Mouse (Mus musculus) bone marrow, adult 2 months (tissue): ENCODE measurements at regions not wholly inside any gene's neighbourhood (a gene's known extent, or its start where the extent isn't known, plus 50 kb on each side); places are given as distances from the start of the nearest gene placed in this dataset.

ENCODE experiments used
- H3K27ac ChIP-seq: fragments of 200-500 bp; 2 replicates; pipeline ENCODE4 v1.5.1; 2012; ENCODE audit warnings: low read depth, mild to moderate bottlenecking, control low read depth, inconsistent platforms, low read length; ENCODE audit not compliant: control insufficient read depth, poor library complexity, insufficient read depth
- H3K4me1 ChIP-seq: fragments of 200-500 bp; 2 replicates; pipeline ENCODE4 v1.6.1; 2011; ENCODE audit warnings: low read length; ENCODE audit not compliant: control insufficient read depth, insufficient read depth
- H3K4me3 ChIP-seq: fragments of 200-500 bp; replicated peaks from 2 replicates; pipeline ENCODE3; 2011; ENCODE audit warnings: mild to moderate bottlenecking, low read depth, low read length, control low read depth; ENCODE audit not compliant: control insufficient read depth
- CTCF ChIP-seq: fragments of 200-500 bp; IDR thresholded peaks from 2 replicates; pipeline ENCODE4 v1.5.1; 2011; ENCODE audit warnings: low read length, control low read depth; ENCODE audit not compliant: control insufficient read depth, insufficient read depth
- POLR2A ChIP-seq: fragments of 200-500 bp; IDR thresholded peaks from 2 replicates; pipeline ENCODE4 v1.6.1; 2011; ENCODE audit warnings: low read depth, mild to moderate bottlenecking, control low read depth, low read length, borderline replicate concordance; ENCODE audit not compliant: control insufficient read depth
- WGBS: fragments of 180-500 bp; shearing (Covaris S2); methylation state at CpG from one replicate; pipeline ENCODE4 v1.1.7; 2018; 5-methylcytosine and 5-hydroxymethylcytosine counted together

DNA sequence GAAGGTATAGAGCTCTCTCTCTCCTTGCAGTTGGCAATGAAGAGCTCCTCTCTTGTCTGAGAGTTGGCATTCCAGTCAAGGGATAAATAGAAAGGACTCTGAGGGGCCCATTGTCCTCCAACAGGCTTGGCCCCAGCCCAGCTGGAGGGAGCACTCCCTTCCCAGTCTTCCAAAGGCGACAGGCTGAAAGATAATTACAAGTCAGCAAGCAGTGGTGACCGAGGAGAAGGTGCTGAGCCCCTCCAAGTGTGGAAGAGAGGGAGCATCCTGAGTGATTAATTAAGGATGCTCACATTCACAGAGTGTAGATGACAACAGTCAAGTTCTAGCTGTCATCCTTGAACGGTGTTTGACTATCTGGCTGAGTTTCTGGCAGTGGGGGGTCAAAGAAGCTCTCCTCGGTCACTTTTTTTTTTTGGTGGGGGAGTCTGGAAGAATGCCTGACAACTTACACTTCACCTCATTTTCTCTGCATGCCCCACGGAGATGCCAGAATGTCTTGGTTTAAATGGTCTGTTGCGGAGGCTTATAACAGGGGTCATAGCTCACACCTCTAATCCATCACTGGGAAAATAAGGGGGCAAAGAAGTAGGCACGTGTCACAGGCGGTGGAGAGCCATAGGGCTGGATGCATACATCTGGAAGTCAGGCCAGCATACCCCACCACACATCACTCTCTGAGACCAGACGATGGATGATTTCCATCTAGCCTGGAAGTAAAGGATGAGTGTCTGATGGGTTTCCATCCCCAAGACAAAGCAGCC lies 93.5 kb upstream of the Lclat1 start:
- WGBS, result 77% methylated on average over 9 of the region's 9 CpGs
- no peak for TF ChIP-seq POLR2A
- TF ChIP-seq CTCF, result no peak
- H3K27ac ChIP-seq, result no peak overlapping the region
- no peak overlapping the region for H3K4me3 ChIP-seq
- peaks cover 1% of the 10 kb centered on the region; the same call in 1 of the 2 replicates for H3K4me1 ChIP-seq

GRCm38 (mm10) chr17:73017173-73017572 lies 90.6 kb upstream of the Lclat1 start:
- H3K4me3 ChIP-seq, result no peak overlapping the region
- no peak for TF ChIP-seq CTCF
- no peak for TF ChIP-seq POLR2A
- no peaks in the 10 kb centered on the region for H3K4me1 ChIP-seq
- no peak overlapping the region for H3K27ac ChIP-seq
- WGBS, result 79% methylated on average over 5 of the region's 5 CpGs

GRCm38 (mm10) chr17:73022630-73023051 lies 85.1 kb upstream of the Lclat1 start:
- Histone ChIP-seq H3K4me3 (no peak overlapping the region), H3K4me1 (peaks cover 2% of the 10 kb centered on the region; the same call in 1 of the 2 replicates), H3K27ac (peak overlapping the region; percentile 18; the same call in 1 of the 2 replicates)
- WGBS, result 45% methylated on average over 8 of the region's 8 CpGs
- TF ChIP-seq CTCF, result no peak
- TF ChIP-seq POLR2A, result no peak

DNA sequence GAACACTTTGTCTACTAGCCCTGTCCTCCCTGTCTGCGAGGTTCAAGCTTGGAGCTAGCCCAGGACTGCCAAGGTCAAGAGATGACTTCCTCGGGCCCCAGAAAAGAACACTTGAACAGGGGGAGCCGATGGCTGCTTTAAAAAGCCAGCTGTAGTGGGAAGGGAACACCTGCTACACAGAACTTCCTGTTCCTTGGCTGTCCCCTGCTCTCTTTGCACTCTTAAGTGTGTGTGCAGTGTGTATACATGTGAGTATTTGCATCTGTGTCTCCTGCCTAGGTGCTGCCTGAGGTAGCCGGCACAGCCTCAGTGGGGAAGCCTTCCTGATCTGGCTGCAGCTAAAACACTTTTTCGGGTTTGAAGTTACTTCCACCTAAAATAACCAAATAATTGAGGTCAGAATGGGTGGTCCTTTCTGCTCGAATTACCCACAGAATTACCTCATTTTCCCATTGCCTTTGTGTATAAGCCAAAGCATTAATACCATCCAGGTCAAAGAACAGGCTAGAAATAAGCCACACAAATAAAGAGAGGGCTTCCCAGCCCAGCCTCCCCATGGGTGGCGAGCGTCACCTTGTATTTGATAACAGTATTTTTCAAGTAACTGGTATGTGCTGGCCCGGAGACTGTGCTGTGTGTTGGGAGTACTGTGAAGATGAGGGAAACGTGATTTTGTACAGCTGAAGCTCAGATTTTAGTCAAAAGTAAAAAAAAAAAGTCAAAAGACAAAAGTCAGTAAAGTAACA lies 84.2 kb upstream of the Lclat1 start:
- Histone ChIP-seq H3K27ac (no peak overlapping the region), H3K4me3 (no peak overlapping the region), H3K4me1 (peaks cover 2% of the 10 kb centered on the region; the same call in 1 of the 2 replicates)
- TF ChIP-seq CTCF (no peak), POLR2A (no peak)
- 32% methylated on average over 10 of the region's 10 CpGs for WGBS

DNA sequence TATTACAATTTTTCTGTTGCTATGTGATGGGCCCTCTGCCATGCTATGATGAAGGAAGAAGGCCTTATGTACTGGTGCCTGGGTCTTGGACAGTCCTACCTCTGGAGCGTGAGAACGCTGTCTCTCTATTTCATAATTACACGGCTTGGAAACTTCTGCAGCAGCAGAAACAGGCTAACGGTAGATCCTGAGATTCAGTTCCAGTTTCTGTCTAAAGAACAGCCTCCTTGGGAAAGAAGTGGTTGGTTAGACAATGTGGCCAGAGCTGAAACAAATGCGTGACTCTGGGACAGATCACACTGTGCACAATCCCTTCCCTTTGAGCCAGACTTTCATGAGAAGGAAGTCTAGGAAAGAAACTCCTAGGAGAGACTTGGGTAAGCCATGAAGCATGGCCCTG lies 80.7 kb upstream of the Lclat1 start:
- WGBS, result 61% methylated on average over 5 of the region's 5 CpGs
- no peak for TF ChIP-seq POLR2A
- no peak for TF ChIP-seq CTCF
- Histone ChIP-seq H3K4me3 (no peak overlapping the region), H3K4me1 (peaks cover 2% of the 10 kb centered on the region; the same call in 1 of the 2 replicates), H3K27ac (no peak overlapping the region)

DNA sequence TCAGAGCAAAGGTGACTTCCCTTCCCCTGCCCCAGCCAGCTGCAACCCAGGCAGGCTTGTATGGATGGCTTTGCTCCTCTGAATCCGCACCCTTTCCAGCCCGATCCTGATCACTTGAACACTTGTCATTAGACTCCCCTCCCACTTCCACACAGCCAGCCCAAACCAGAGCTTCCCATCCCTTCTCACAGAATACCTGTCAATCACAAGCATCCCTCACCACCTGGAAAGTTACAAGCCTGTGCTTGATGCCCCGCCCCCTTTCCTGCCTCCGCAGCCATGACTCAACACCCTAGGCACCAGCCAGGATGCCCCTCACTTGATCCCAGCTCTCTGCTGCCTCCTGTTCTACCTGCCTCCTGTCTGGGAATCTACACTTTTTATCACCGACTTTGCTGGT lies 76.0 kb upstream of the Lclat1 start:
- no peak overlapping the region for H3K4me3 ChIP-seq
- no peak for TF ChIP-seq POLR2A
- no peak for TF ChIP-seq CTCF
- H3K27ac ChIP-seq, result no peak overlapping the region
- whole genome bisulfite sequencing, result 76% methylated on average over 5 of the region's 5 CpGs
- H3K4me1 ChIP-seq, result peaks cover 7% of the 10 kb centered on the region

- H3K4me3 ChIP-seq, result no peak overlapping the region
- WGBS, result 70% methylated on average over 3 of the region's 3 CpGs
- peaks cover 7% of the 10 kb centered on the region for H3K4me1 ChIP-seq
- H3K27ac ChIP-seq, result no peak overlapping the region
- TF ChIP-seq POLR2A (no peak), CTCF (no peak)
Observed at GRCm38 (mm10) chr17:73032326-73032725, 75.5 kb upstream of the Lclat1 start.

DNA sequence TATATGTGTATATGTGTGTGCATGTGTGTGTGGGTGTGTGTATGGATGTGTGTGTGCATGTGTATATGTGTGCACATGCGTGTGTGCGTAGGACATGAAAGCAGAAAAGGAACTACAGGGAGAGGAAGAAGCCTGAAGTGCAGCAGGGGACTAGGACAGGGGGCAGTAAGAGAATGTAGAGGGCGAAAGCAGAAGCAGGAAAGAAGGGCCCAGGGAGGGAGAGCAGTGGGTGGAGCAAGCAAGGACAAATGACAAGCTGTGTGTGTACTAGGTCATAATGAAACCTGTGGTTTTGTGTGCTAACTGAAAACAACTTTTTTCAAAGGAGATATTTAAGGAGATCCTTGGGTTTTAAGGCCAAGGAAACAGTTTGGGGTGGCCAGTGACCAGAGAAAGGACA lies 73.4 kb upstream of the Lclat1 start:
- H3K4me3 ChIP-seq, result no peak overlapping the region
- 1% methylated on average over 3 of the region's 3 CpGs for WGBS
- peak overlapping the region; percentile 95 for H3K27ac ChIP-seq
- H3K4me1 ChIP-seq, result peaks cover 7% of the 10 kb centered on the region
- TF ChIP-seq CTCF (peak; percentile 24; the same call in 1 of the 2 replicates), POLR2A (no peak)
